Mouse (Mus musculus) erythroblast, embryonic 14.5 days (primary cell): ENCODE results near the gene Glcci1. TPM values are rescaled to one million over a fixed set of nuclear protein-coding genes. Genes with fewer than 3 reads are reported as not detected.
A peak's percentile ranks its signal among the peaks of the same experiment; 100 is the strongest.
"Not testable (repeated sequence)": the region's sequence is repeated elsewhere in the genome, so short reads cannot be mapped to it uniquely, and the experiment has no call there.

Experiments used
- H3K27me3 ChIP-seq: 2 replicates; pipeline ENCODE4 v1.6.1; 2012; ENCODE audit warnings: inconsistent platforms; ENCODE audit not compliant: control insufficient read depth
- H3K36me3 ChIP-seq: 2 replicates; pipeline ENCODE4 v1.6.1; 2012; ENCODE audit warnings: mild to moderate bottlenecking, inconsistent platforms; ENCODE audit not compliant: control insufficient read depth
- H3K4me1 ChIP-seq: 2 replicates; pipeline ENCODE4 v1.6.1; 2012; ENCODE audit warnings: inconsistent platforms; ENCODE audit not compliant: control insufficient read depth
- H3K4me3 ChIP-seq: replicated peaks from 2 replicates; pipeline ENCODE3; 2012; ENCODE audit warnings: moderate library complexity, mild to moderate bottlenecking, inconsistent platforms
- H3K9me3 ChIP-seq: 2 replicates; pipeline ENCODE4 v1.6.1; 2012; ENCODE audit warnings: low read length, inconsistent platforms, mixed read lengths; ENCODE audit not compliant: control insufficient read depth
- GATA1 ChIP-seq: IDR thresholded peaks from 2 replicates; pipeline ENCODE4 v1.6.1; 2012; ENCODE audit warnings: low read length, inconsistent platforms, mixed read lengths
- TAL1 ChIP-seq: IDR thresholded peaks from 3 replicates; pipeline ENCODE4 v1.6.1; 2012; ENCODE audit warnings: low read length, inconsistent platforms, mixed read lengths
- polyA plus RNA-seq: library from polyadenylated mRNA; stranded (reverse); fragments of >175 nt; gene quantifications from 2 replicates; pipeline ENCODE4 v1.2.3, GENCODE M21; 2012

The Glcci1 gene
- polyA plus RNA-seq, 1 experiment = 0.29 TPM

GRCm38 (mm10) chr6:8531104-8531894, 21.9 kb downstream of the Glcci1 start:
- H3K4me3 ChIP-seq = peak overlapping the region; percentile 5
- no peaks in the 10 kb centered on the region for H3K9me3 ChIP-seq
- H3K27me3 ChIP-seq = no peaks in the 10 kb centered on the region
- H3K36me3 ChIP-seq = no peaks in the 10 kb centered on the region; the same call in none of the 2 replicates
- no peak for TF ChIP-seq TAL1
- peaks cover 23% of the 10 kb centered on the region for H3K4me1 ChIP-seq

GRCm38 (mm10) chr6:8536944-8537343, 27.5 kb downstream of the Glcci1 start:
- Histone ChIP-seq H3K27me3 (no peaks in the 10 kb centered on the region), H3K4me3 (no peak overlapping the region), H3K4me1 (peaks cover 6% of the 10 kb centered on the region), H3K9me3 (no peaks in the 10 kb centered on the region), H3K36me3 (no peaks in the 10 kb centered on the region)
- TF ChIP-seq TAL1 = no peak
- TF ChIP-seq GATA1 = no peak

GRCm38 (mm10) chr6:8541531-8541930, 32.1 kb downstream of the Glcci1 start:
- H3K36me3 ChIP-seq, H3K9me3 ChIP-seq, H3K27me3 ChIP-seq, H3K4me1 ChIP-seq, H3K4me3 ChIP-seq: not testable (repeated sequence)

- H3K9me3 ChIP-seq = no peaks in the 10 kb centered on the region
- peaks cover 11% of the 10 kb centered on the region for H3K36me3 ChIP-seq
- no peaks in the 10 kb centered on the region for H3K4me1 ChIP-seq
- no peak overlapping the region for H3K4me3 ChIP-seq
- H3K27me3 ChIP-seq = no peaks in the 10 kb centered on the region
- TF ChIP-seq GATA1 (no peak), TAL1 (no peak)
These were observed 35.4 kb downstream of the Glcci1 start for GRCm38 (mm10) chr6:8544822-8545221.

- TF ChIP-seq TAL1 (no peak), GATA1 (no peak)
- H3K9me3 ChIP-seq = no peaks in the 10 kb centered on the region
- H3K36me3 ChIP-seq = peaks cover 13% of the 10 kb centered on the region
- no peak overlapping the region for H3K4me3 ChIP-seq
- H3K27me3 ChIP-seq = no peaks in the 10 kb centered on the region
- H3K4me1 ChIP-seq = no peaks in the 10 kb centered on the region
These were observed 36.4 kb downstream of the Glcci1 start for GRCm38 (mm10) chr6:8545780-8546179.

GRCm38 (mm10) chr6:8551155-8551554, 41.8 kb downstream of the Glcci1 start:
- TF ChIP-seq GATA1 = no peak
- no peak for TF ChIP-seq TAL1
- peaks cover 8% of the 10 kb centered on the region for H3K36me3 ChIP-seq
- no peak overlapping the region for H3K4me3 ChIP-seq
- H3K9me3 ChIP-seq = no peaks in the 10 kb centered on the region
- H3K4me1 ChIP-seq = no peaks in the 10 kb centered on the region
- no peaks in the 10 kb centered on the region for H3K27me3 ChIP-seq

- H3K4me3 ChIP-seq = no peak overlapping the region
- no peak for TF ChIP-seq TAL1
- no peak for TF ChIP-seq GATA1
These were observed 47.6 kb downstream of the Glcci1 start for GRCm38 (mm10) chr6:8556849-8557571.

GRCm38 (mm10) chr6:8560682-8561081, 51.3 kb downstream of the Glcci1 start:
- no peak overlapping the region for H3K4me3 ChIP-seq
- no peaks in the 10 kb centered on the region for H3K4me1 ChIP-seq
- peaks cover 11% of the 10 kb centered on the region for H3K36me3 ChIP-seq
- H3K27me3 ChIP-seq = no peaks in the 10 kb centered on the region
- H3K9me3 ChIP-seq = no peaks in the 10 kb centered on the region
- TF ChIP-seq TAL1 (no peak), GATA1 (no peak)

More at GRCm38 (mm10) chr6:8556849-8557571, 47.6 kb downstream of the Glcci1 start:
- Histone ChIP-seq H3K27me3 (no peaks in the 10 kb centered on the region), H3K36me3 (peaks cover 10% of the 10 kb centered on the region), H3K9me3 (no peaks in the 10 kb centered on the region), H3K4me1 (no peaks in the 10 kb centered on the region)

- Histone ChIP-seq H3K4me3 (no peak overlapping the region), H3K27me3 (no peaks in the 10 kb centered on the region), H3K36me3 (peaks cover 20% of the 10 kb centered on the region), H3K4me1 (no peaks in the 10 kb centered on the region; the same call in 1 of the 2 replicates), H3K9me3 (no peaks in the 10 kb centered on the region)
- TF ChIP-seq GATA1 = no peak
- no peak for TF ChIP-seq TAL1
These were observed 73.0 kb downstream of the Glcci1 start for GRCm38 (mm10) chr6:8582377-8582776.
